Mouse (Mus musculus): ENCODE measurements at regions not wholly inside any gene's neighbourhood (a gene's known extent, or its start where the extent isn't known, plus 50 kb on each side); places are given as distances from the start of the nearest gene placed in this dataset.
A peak's percentile ranks its signal among the peaks of the same experiment; 100 is the strongest.

GRCm38 (mm10) chr2:56083226-56083625 lies 647.5 kb downstream of the Kcnj3 start:
- no peak for ATAC-seq (ENCODE audit: insufficient number of reproducible peaks, low FRiP score, low TSS enrichment)

GRCm38 (mm10) chr2:56109531-56109930 lies 673.8 kb downstream of the Kcnj3 start:
- no peak for ATAC-seq (ENCODE audit: insufficient number of reproducible peaks, low FRiP score, low TSS enrichment)

GRCm38 (mm10) chr2:56109975-56110374 lies 674.2 kb downstream of the Kcnj3 start:
- ATAC-seq (ENCODE audit: insufficient number of reproducible peaks, low FRiP score, low TSS enrichment), result no peak

- 0 out of 2 replicates have a peak, but pooled peaks have one; percentile 64 for ATAC-seq (ENCODE audit: insufficient number of reproducible peaks, low FRiP score, low TSS enrichment)
Measured at GRCm38 (mm10) chr2:56114469-56114868, 678.7 kb downstream of the Kcnj3 start.

GRCm38 (mm10) chr2:56119368-56119767 lies 683.6 kb downstream of the Kcnj3 start:
- peak; percentile 40; the same call in 1 of the 2 replicates for ATAC-seq (ENCODE audit: insufficient number of reproducible peaks, low FRiP score, low TSS enrichment)

- ATAC-seq (ENCODE audit: insufficient number of reproducible peaks, low FRiP score, low TSS enrichment), result no peak
Measured at GRCm38 (mm10) chr2:56147107-56147615, 711.4 kb downstream of the Kcnj3 start.

GRCm38 (mm10) chr2:56196449-56196848 lies 760.7 kb downstream of the Kcnj3 start:
- no peak for ATAC-seq (ENCODE audit: insufficient number of reproducible peaks, low FRiP score, low TSS enrichment)

- no peak for ATAC-seq (ENCODE audit: insufficient number of reproducible peaks, low FRiP score, low TSS enrichment)
Measured at GRCm38 (mm10) chr2:56227476-56227875, 791.7 kb downstream of the Kcnj3 start.

- ATAC-seq (ENCODE audit: insufficient number of reproducible peaks, low FRiP score, low TSS enrichment), result peak; percentile 64
Measured at GRCm38 (mm10) chr2:56233042-56233441, 797.3 kb downstream of the Kcnj3 start.

- ATAC-seq (ENCODE audit: insufficient number of reproducible peaks, low FRiP score, low TSS enrichment), result no peak
Measured at GRCm38 (mm10) chr2:56257044-56257954, 821.5 kb downstream of the Kcnj3 start.

GRCm38 (mm10) chr2:56304920-56305319 lies 818.9 kb downstream of the Nr4a2 start:
- no peak for ATAC-seq (ENCODE audit: insufficient number of reproducible peaks, low FRiP score, low TSS enrichment)

- ATAC-seq (ENCODE audit: insufficient number of reproducible peaks, low FRiP score, low TSS enrichment), result no peak
Measured at GRCm38 (mm10) chr2:56321692-56322091, 802.1 kb downstream of the Nr4a2 start.

- ATAC-seq (ENCODE audit: insufficient number of reproducible peaks, low FRiP score, low TSS enrichment), result no peak
Measured at GRCm38 (mm10) chr2:56322508-56322907, 801.3 kb downstream of the Nr4a2 start.

- ATAC-seq (ENCODE audit: insufficient number of reproducible peaks, low FRiP score, low TSS enrichment), result no peak
Measured at GRCm38 (mm10) chr2:56335974-56336373, 787.8 kb downstream of the Nr4a2 start.

GRCm38 (mm10) chr2:56364065-56364464 lies 759.7 kb downstream of the Nr4a2 start:
- ATAC-seq (ENCODE audit: insufficient number of reproducible peaks, low FRiP score, low TSS enrichment), result no peak

All from cerebellum, adult (tissue).